Mouse (Mus musculus): Measurements from ENCODE around the gene Srp14. TPM values are rescaled to one million over a fixed set of nuclear protein-coding genes. Genes with fewer than 3 reads are reported as not detected.

Gene Srp14
- polyA plus RNA-seq, 1 experiment = 230 TPM

DNA sequence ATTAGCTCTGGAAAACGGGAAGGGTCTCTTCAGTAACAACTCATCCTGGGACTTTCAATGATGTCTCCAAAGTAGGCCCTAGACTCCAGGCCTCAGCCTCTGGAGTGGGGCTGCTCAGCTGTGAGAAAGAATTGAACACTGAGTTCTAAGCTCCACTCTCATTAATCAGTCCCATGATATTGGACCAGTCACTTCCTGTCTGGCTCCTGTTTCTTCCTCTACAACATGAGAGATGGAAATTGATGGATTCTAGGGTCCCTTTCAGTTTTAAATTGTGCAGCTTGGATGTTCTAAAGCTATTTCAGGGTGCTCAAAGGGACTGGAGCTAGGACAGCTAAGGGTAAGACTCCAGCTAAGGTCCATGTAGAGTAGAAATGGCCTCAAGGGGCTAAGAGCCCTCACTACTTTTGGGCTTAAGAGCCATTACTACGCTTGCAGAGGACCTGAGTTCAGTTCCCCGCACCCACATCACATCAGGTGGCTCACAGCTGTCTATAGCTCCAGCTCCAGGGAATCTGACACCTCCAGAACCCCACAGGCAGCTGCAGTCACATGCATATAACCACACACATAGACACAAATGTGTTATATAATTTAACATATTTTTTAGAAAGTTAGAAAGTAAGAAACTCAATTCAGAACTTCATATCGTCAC, 12.4 kb upstream of the Srp14 start:
- Histone ChIP-seq H3K36me3 (ENCODE audit: control insufficient read depth, insufficient read depth) (no peaks in the 10 kb centered on the region), H3K79me2 (ENCODE audit: control insufficient read depth, insufficient read depth) (no peaks in the 10 kb centered on the region)

DNA sequence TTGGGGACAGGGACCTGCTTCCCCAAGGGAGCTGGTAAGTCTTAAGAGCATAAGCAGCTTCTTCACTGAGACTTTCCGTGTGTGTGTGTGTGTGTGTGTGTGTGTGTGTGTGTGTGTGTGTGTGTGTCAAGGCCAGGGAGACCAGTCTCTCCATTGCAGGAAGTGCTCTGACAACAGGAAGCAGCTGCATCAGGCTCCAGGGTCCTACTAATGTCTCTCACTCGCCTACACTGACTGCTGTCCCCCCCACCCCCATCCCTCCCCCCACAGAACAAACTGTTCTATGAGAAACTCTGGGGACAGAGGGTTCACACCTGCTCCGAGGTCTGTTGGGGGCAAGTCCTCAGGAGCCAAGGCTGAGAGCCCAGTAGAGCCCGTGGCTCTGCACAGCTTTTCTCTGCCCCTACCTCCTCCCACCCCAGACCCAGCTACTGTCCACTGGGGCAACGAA, 11.8 kb upstream of the Srp14 start:
- no peaks in the 10 kb centered on the region for H3K79me2 ChIP-seq (ENCODE audit: control insufficient read depth, insufficient read depth)
- no peak overlapping the region for H3K4me3 ChIP-seq (ENCODE audit: insufficient read depth, poor library complexity, severe bottlenecking)
- no peaks in the 10 kb centered on the region for H3K36me3 ChIP-seq (ENCODE audit: control insufficient read depth, insufficient read depth)
- no peak overlapping the region for H3ac ChIP-seq (ENCODE audit: control insufficient read depth, insufficient read length, low read depth)
- H3K79me3 ChIP-seq (ENCODE audit: low read depth) = no peaks in the 10 kb centered on the region
- TF ChIP-seq FOSL1 (IDR thresholded peaks at IDR 0.05; ENCODE audit: insufficient read depth, low read length, poor library complexity, severe bottlenecking) (no peak), USF1 (IDR thresholded peaks at IDR 0.05; ENCODE audit: low read depth) (no peak), MYOG (IDR thresholded peaks at IDR 0.05; ENCODE audit: control insufficient read depth, extremely low read depth, insufficient read length) (no peak)
- H3K27me3 ChIP-seq (ENCODE audit: control insufficient read depth, insufficient read depth, insufficient read length) = no peaks in the 10 kb centered on the region

More for the DNA sequence above, 12.4 kb upstream of the Srp14 start:
- no peaks in the 10 kb centered on the region for H3K79me3 ChIP-seq (ENCODE audit: low read depth)
- H3K27me3 ChIP-seq (ENCODE audit: control insufficient read depth, insufficient read depth, insufficient read length) = no peaks in the 10 kb centered on the region
- TF ChIP-seq MYOG (IDR thresholded peaks at IDR 0.05; ENCODE audit: control insufficient read depth, extremely low read depth, insufficient read length) (no peak), MAX (IDR thresholded peaks at IDR 0.05) (no peak), MYOD1 (IDR thresholded peaks at IDR 0.05; ENCODE audit: control insufficient read depth, insufficient read length, low read depth) (no peak), FOSL1 (IDR thresholded peaks at IDR 0.05; ENCODE audit: insufficient read depth, low read length, poor library complexity, severe bottlenecking) (no peak), USF1 (IDR thresholded peaks at IDR 0.05; ENCODE audit: low read depth) (no peak), CEBPB (IDR thresholded peaks at IDR 0.05; ENCODE audit: low read depth) (no peak), CTCF (IDR thresholded peaks at IDR 0.05; ENCODE audit: control insufficient read depth, insufficient read depth, insufficient read length) (no peak)
- H3ac ChIP-seq (ENCODE audit: control insufficient read depth, insufficient read length, low read depth) = no peak overlapping the region
- no peak overlapping the region for H3K4me3 ChIP-seq (ENCODE audit: insufficient read depth, poor library complexity, severe bottlenecking)

GRCm38 (mm10) chr2:118490241-118491091, 11.0 kb upstream of the Srp14 start:
- TF ChIP-seq CEBPB (IDR thresholded peaks at IDR 0.05; ENCODE audit: low read depth) (peak; percentile 63), MYOD1 (IDR thresholded peaks at IDR 0.05; ENCODE audit: control insufficient read depth, insufficient read length, low read depth) (no peak)
- Histone ChIP-seq H3ac (ENCODE audit: control insufficient read depth, insufficient read length, low read depth) (no peak overlapping the region), H3K27me3 (ENCODE audit: control insufficient read depth, insufficient read depth, insufficient read length) (no peaks in the 10 kb centered on the region), H3K4me3 (ENCODE audit: insufficient read depth, poor library complexity, severe bottlenecking) (no peak overlapping the region), H3K36me3 (ENCODE audit: control insufficient read depth, insufficient read depth) (no peaks in the 10 kb centered on the region), H3K79me3 (ENCODE audit: low read depth) (no peaks in the 10 kb centered on the region), H3K79me2 (ENCODE audit: control insufficient read depth, insufficient read depth) (no peaks in the 10 kb centered on the region)

DNA sequence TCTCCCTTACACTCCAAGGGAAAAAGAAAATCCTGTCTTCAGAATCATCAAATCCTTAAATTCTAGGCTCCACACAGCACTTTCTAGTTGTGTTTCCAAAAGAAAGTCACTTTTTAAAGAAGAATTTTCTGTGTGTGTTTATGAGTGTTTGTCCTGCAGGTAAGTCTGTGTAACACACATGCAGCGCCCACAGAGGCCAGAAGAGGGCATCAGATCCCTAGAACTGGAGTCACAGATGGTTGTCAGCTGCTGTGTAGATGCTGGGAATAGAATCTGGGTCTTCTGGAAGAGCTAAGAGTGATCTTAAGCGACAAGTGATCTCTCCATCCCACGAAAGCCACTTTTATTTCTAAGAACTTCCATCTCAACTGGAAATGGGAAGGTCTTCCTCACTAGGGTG, 8.3 kb upstream of the Srp14 start:
- H3K4me3 ChIP-seq (ENCODE audit: insufficient read depth, poor library complexity, severe bottlenecking) = no peak overlapping the region
- no peak overlapping the region for H3ac ChIP-seq (ENCODE audit: control insufficient read depth, insufficient read length, low read depth)
- no peaks in the 10 kb centered on the region for H3K36me3 ChIP-seq (ENCODE audit: control insufficient read depth, insufficient read depth)
- H3K79me2 ChIP-seq (ENCODE audit: control insufficient read depth, insufficient read depth) = no peaks in the 10 kb centered on the region
- no peaks in the 10 kb centered on the region for H3K27me3 ChIP-seq (ENCODE audit: control insufficient read depth, insufficient read depth, insufficient read length)
- TF ChIP-seq MYOD1 (IDR thresholded peaks at IDR 0.05; ENCODE audit: control insufficient read depth, insufficient read length, low read depth) (no peak), USF1 (IDR thresholded peaks at IDR 0.05; ENCODE audit: low read depth) (no peak), FOSL1 (IDR thresholded peaks at IDR 0.05; ENCODE audit: insufficient read depth, low read length, poor library complexity, severe bottlenecking) (no peak), CTCF (IDR thresholded peaks at IDR 0.05; ENCODE audit: control insufficient read depth, insufficient read depth, insufficient read length) (no peak), CEBPB (IDR thresholded peaks at IDR 0.05; ENCODE audit: low read depth) (no peak), MAX (IDR thresholded peaks at IDR 0.05) (no peak), MYOG (IDR thresholded peaks at IDR 0.05; ENCODE audit: control insufficient read depth, extremely low read depth, insufficient read length) (no peak)
- H3K79me3 ChIP-seq (ENCODE audit: low read depth) = no peaks in the 10 kb centered on the region

GRCm38 (mm10) chr2:118486933-118487332, 7.4 kb upstream of the Srp14 start:
- Histone ChIP-seq H3K27me3 (ENCODE audit: control insufficient read depth, insufficient read depth, insufficient read length) (no peaks in the 10 kb centered on the region), H3K79me2 (ENCODE audit: control insufficient read depth, insufficient read depth) (no peaks in the 10 kb centered on the region), H3ac (ENCODE audit: control insufficient read depth, insufficient read length, low read depth) (no peak overlapping the region), H3K4me3 (ENCODE audit: insufficient read depth, poor library complexity, severe bottlenecking) (no peak overlapping the region), H3K36me3 (ENCODE audit: control insufficient read depth, insufficient read depth) (no peaks in the 10 kb centered on the region), H3K79me3 (ENCODE audit: low read depth) (no peaks in the 10 kb centered on the region)
- TF ChIP-seq MAX (IDR thresholded peaks at IDR 0.05) (no peak), CTCF (IDR thresholded peaks at IDR 0.05; ENCODE audit: control insufficient read depth, insufficient read depth, insufficient read length) (peak; percentile 91), USF1 (IDR thresholded peaks at IDR 0.05; ENCODE audit: low read depth) (no peak), FOSL1 (IDR thresholded peaks at IDR 0.05; ENCODE audit: insufficient read depth, low read length, poor library complexity, severe bottlenecking) (no peak)

GRCm38 (mm10) chr2:118485415-118485814, 5.9 kb upstream of the Srp14 start:
- Histone ChIP-seq H3K36me3 (ENCODE audit: control insufficient read depth, insufficient read depth) (no peaks in the 10 kb centered on the region), H3K4me3 (ENCODE audit: insufficient read depth, poor library complexity, severe bottlenecking) (no peak overlapping the region), H3K27me3 (ENCODE audit: control insufficient read depth, insufficient read depth, insufficient read length) (no peaks in the 10 kb centered on the region), H3K79me2 (ENCODE audit: control insufficient read depth, insufficient read depth) (no peaks in the 10 kb centered on the region), H3K79me3 (ENCODE audit: low read depth) (no peaks in the 10 kb centered on the region), H3ac (ENCODE audit: control insufficient read depth, insufficient read length, low read depth) (no peak overlapping the region)
- TF ChIP-seq USF1 (IDR thresholded peaks at IDR 0.05; ENCODE audit: low read depth) (no peak), CTCF (IDR thresholded peaks at IDR 0.05; ENCODE audit: control insufficient read depth, insufficient read depth, insufficient read length) (no peak), CEBPB (IDR thresholded peaks at IDR 0.05; ENCODE audit: low read depth) (no peak), MAX (IDR thresholded peaks at IDR 0.05) (no peak), MYOD1 (IDR thresholded peaks at IDR 0.05; ENCODE audit: control insufficient read depth, insufficient read length, low read depth) (no peak), MYOG (IDR thresholded peaks at IDR 0.05; ENCODE audit: control insufficient read depth, extremely low read depth, insufficient read length) (no peak), FOSL1 (IDR thresholded peaks at IDR 0.05; ENCODE audit: insufficient read depth, low read length, poor library complexity, severe bottlenecking) (no peak)
